Mouse (Mus musculus) intestine, embryonic 16.5 days (tissue): Measurements from ENCODE around the gene Nedd4. TPM values are rescaled to one million over a fixed set of nuclear protein-coding genes. Genes with fewer than 3 reads are reported as not detected.
A peak's percentile ranks its signal among the peaks of the same experiment; 100 is the strongest.

Source experiments
- ATAC-seq: fragments of 200-750 bp; cut with Nextera tagmentation; 2 replicates; pipeline ENCODE4 v1.8.0; 2017; ENCODE audit warnings: moderate TSS enrichment, moderate library complexity
- H3K27ac ChIP-seq: fragments of 300-500 bp; sonication (generic); 2 replicates; pipeline ENCODE4 v1.5.1; 2014; ENCODE audit warnings: mild to moderate bottlenecking, low read length
- H3K27me3 ChIP-seq: fragments of 300-500 bp; sonication (generic); replicated peaks from 2 replicates; pipeline ENCODE4 v1.6.1; 2014; ENCODE audit warnings: low read length, control low read depth, mixed read lengths; ENCODE audit not compliant: control insufficient read depth, insufficient read depth
- H3K36me3 ChIP-seq: fragments of 300-500 bp; sonication (generic); 2 replicates; pipeline ENCODE4 v1.6.1; 2014; ENCODE audit warnings: low read length, control low read depth; ENCODE audit not compliant: control insufficient read depth, insufficient read depth
- H3K4me1 ChIP-seq: fragments of 300-500 bp; sonication (generic); 2 replicates; pipeline ENCODE4 v1.6.1; 2014; ENCODE audit warnings: low read length, control low read depth, mixed read lengths; ENCODE audit not compliant: control insufficient read depth, insufficient read depth
- H3K4me2 ChIP-seq: fragments of 300-500 bp; sonication (generic); 2 replicates; pipeline ENCODE4 v1.6.1; 2014; ENCODE audit warnings: low read depth, low read length, control low read depth
- H3K4me3 ChIP-seq: fragments of 300-500 bp; sonication (generic); 2 replicates; pipeline ENCODE4 v1.5.1; 2014; ENCODE audit warnings: mild to moderate bottlenecking, low read length
- H3K9ac ChIP-seq: fragments of 300-500 bp; sonication (generic); 2 replicates; pipeline ENCODE4 v1.6.1; 2014; ENCODE audit warnings: low read depth, low read length
- H3K9me3 ChIP-seq: fragments of 300-500 bp; sonication (generic); 2 replicates; pipeline ENCODE4 v1.6.1; 2016; ENCODE audit warnings: low read length, control low read depth; ENCODE audit not compliant: control insufficient read depth
- WGBS: fragments of 180-500 bp; shearing (Covaris S2); extraction: QIAGEN DNeasy Blood & Tissue Kit; methylation state at CpG from one replicate; pipeline ENCODE4 v1.1.7; 2014; 5-methylcytosine and 5-hydroxymethylcytosine counted together
- polyA plus RNA-seq: library from polyadenylated mRNA; unstranded; fragments of >200 nt; fragmentation: Nextera tagmentation; extraction: Ambion mirVana; gene quantifications from 2 replicates; pipeline ENCODE4 v1.2.1, GENCODE M21; 2015

Nedd4 gene
- polyA plus RNA-seq, 1 experiment from 2014 or later, result 409 TPM

- WGBS, result 86% methylated on average over 14 of the region's 14 CpGs
- H3K4me3 ChIP-seq, result no peak overlapping the region
- H3K9ac ChIP-seq, result no peak overlapping the region
- H3K27ac ChIP-seq, result no peak overlapping the region
- no peaks in the 10 kb centered on the region for H3K4me1 ChIP-seq
- H3K36me3 ChIP-seq, result peaks cover 34% of the 10 kb centered on the region
- H3K4me2 ChIP-seq, result no peak overlapping the region
- H3K9me3 ChIP-seq, result no peaks in the 10 kb centered on the region
- H3K27me3 ChIP-seq, result no peaks in the 10 kb centered on the region
- ATAC-seq, result peak; percentile 45; the same call in 1 of the 2 replicates
These were observed 59.1 kb downstream of the Nedd4 start for GRCm38 (mm10) chr9:72721221-72721620.

GRCm38 (mm10) chr9:72722622-72723021, 60.5 kb downstream of the Nedd4 start:
- no peak overlapping the region for H3K4me2 ChIP-seq
- no peak overlapping the region for H3K4me3 ChIP-seq
- H3K9ac ChIP-seq, result no peak overlapping the region
- WGBS, result 90% methylated on average over 3 of the region's 3 CpGs
- no peak overlapping the region for H3K27ac ChIP-seq
- no peaks in the 10 kb centered on the region for H3K27me3 ChIP-seq
- no peaks in the 10 kb centered on the region for H3K4me1 ChIP-seq
- no peak for ATAC-seq
- no peaks in the 10 kb centered on the region for H3K9me3 ChIP-seq
- peaks cover 39% of the 10 kb centered on the region for H3K36me3 ChIP-seq

GRCm38 (mm10) chr9:72724491-72725221, 62.5 kb downstream of the Nedd4 start:
- peaks cover 38% of the 10 kb centered on the region for H3K36me3 ChIP-seq
- no peak overlapping the region for H3K4me2 ChIP-seq
- no peak overlapping the region for H3K9ac ChIP-seq
- H3K9me3 ChIP-seq, result no peaks in the 10 kb centered on the region
- H3K4me1 ChIP-seq, result no peaks in the 10 kb centered on the region
- no peak for ATAC-seq
- 71% methylated on average over 8 of the region's 8 CpGs for WGBS
- H3K27me3 ChIP-seq, result no peaks in the 10 kb centered on the region
- no peak overlapping the region for H3K27ac ChIP-seq
- H3K4me3 ChIP-seq, result no peak overlapping the region

GRCm38 (mm10) chr9:72733966-72734365, 71.8 kb downstream of the Nedd4 start:
- peaks cover 54% of the 10 kb centered on the region for H3K36me3 ChIP-seq
- 43% methylated on average over 3 of the region's 3 CpGs for WGBS
- H3K9ac ChIP-seq, result no peak overlapping the region
- no peak overlapping the region for H3K4me3 ChIP-seq
- no peak for ATAC-seq
- no peaks in the 10 kb centered on the region for H3K9me3 ChIP-seq
- no peak overlapping the region for H3K4me2 ChIP-seq
- no peak overlapping the region for H3K27ac ChIP-seq
- H3K27me3 ChIP-seq, result no peaks in the 10 kb centered on the region
- no peaks in the 10 kb centered on the region for H3K4me1 ChIP-seq

GRCm38 (mm10) chr9:72735822-72736410, 73.8 kb downstream of the Nedd4 start:
- Histone ChIP-seq H3K4me3 (no peak overlapping the region), H3K27ac (no peak overlapping the region), H3K36me3 (peaks cover 60% of the 10 kb centered on the region), H3K9ac (no peak overlapping the region), H3K4me2 (no peak overlapping the region), H3K4me1 (no peaks in the 10 kb centered on the region), H3K9me3 (no peaks in the 10 kb centered on the region), H3K27me3 (no peaks in the 10 kb centered on the region)
- ATAC-seq, result peak; percentile 47; the same call in 1 of the 2 replicates
- 57% methylated on average over 3 of the region's 3 CpGs for WGBS

- no peak overlapping the region for H3K4me3 ChIP-seq
- 97% methylated on average over 6 of the region's 6 CpGs for WGBS
- no peak for ATAC-seq
These were observed 79.1 kb downstream of the Nedd4 start for GRCm38 (mm10) chr9:72741206-72741605.

GRCm38 (mm10) chr9:72746278-72746677, 84.1 kb downstream of the Nedd4 start:
- WGBS, result 88% methylated on average over 5 of the region's 5 CpGs
- Histone ChIP-seq H3K36me3 (peaks cover 48% of the 10 kb centered on the region), H3K9me3 (no peaks in the 10 kb centered on the region), H3K4me3 (no peak overlapping the region), H3K27ac (no peak overlapping the region), H3K4me1 (no peaks in the 10 kb centered on the region), H3K4me2 (no peak overlapping the region), H3K9ac (no peak overlapping the region), H3K27me3 (no peaks in the 10 kb centered on the region)
- no peak for ATAC-seq

More at GRCm38 (mm10) chr9:72741206-72741605, 79.1 kb downstream of the Nedd4 start:
- H3K9ac ChIP-seq, result no peak overlapping the region
- H3K27me3 ChIP-seq, result no peaks in the 10 kb centered on the region
- no peaks in the 10 kb centered on the region for H3K4me1 ChIP-seq
- H3K27ac ChIP-seq, result no peak overlapping the region
- no peak overlapping the region for H3K4me2 ChIP-seq
- peaks cover 62% of the 10 kb centered on the region for H3K36me3 ChIP-seq
- H3K9me3 ChIP-seq, result no peaks in the 10 kb centered on the region

GRCm38 (mm10) chr9:72750272-72750671, 88.1 kb downstream of the Nedd4 start:
- Histone ChIP-seq H3K27me3 (no peaks in the 10 kb centered on the region), H3K4me1 (no peaks in the 10 kb centered on the region; the same call in 1 of the 2 replicates), H3K9ac (no peak overlapping the region), H3K9me3 (no peaks in the 10 kb centered on the region), H3K27ac (no peak overlapping the region), H3K36me3 (peaks cover 26% of the 10 kb centered on the region), H3K4me3 (no peak overlapping the region), H3K4me2 (no peak overlapping the region)
- no peak for ATAC-seq
- 66% methylated on average over 2 of the region's 2 CpGs for WGBS

GRCm38 (mm10) chr9:72752656-72753055, 90.5 kb downstream of the Nedd4 start:
- no peak overlapping the region for H3K27ac ChIP-seq
- no peaks in the 10 kb centered on the region; the same call in 1 of the 2 replicates for H3K4me1 ChIP-seq
- peak; percentile 22 for ATAC-seq
- 70% methylated on average over 9 of the region's 9 CpGs for WGBS
- H3K9me3 ChIP-seq, result no peaks in the 10 kb centered on the region
- no peaks in the 10 kb centered on the region for H3K27me3 ChIP-seq
- H3K4me3 ChIP-seq, result no peak overlapping the region
- no peak overlapping the region for H3K4me2 ChIP-seq
- peaks cover 9% of the 10 kb centered on the region for H3K36me3 ChIP-seq
- H3K9ac ChIP-seq, result no peak overlapping the region
